ENCODE assay signal across 36 mouse cellular contexts in genomic region chr3:26877291-26877690, GRCm38 (mm10).
"Had no signal": no experiment of that assay in that cellular context is flagged by ENCODE, and none has a peak within 500 bp of the region (broad histone marks: within the 10 kb centered on the region; RNA-seq: fewer than 3 reads in every experiment).

No protein-coding gene starts in this region.

- ATAC-seq: hindbrain, embryonic 16.5 days; hindbrain, postnatal 0 days; inflammation-experienced regulatory T-cells, adult 6 months; intestine, embryonic 15.5 days; intestine, embryonic 16.5 days; intestine, postnatal 0 days had no signal

- H3K36me3 ChIP-seq: heart, embryonic 10.5 days; heart, embryonic 12.5 days; heart, embryonic 13.5 days; heart, embryonic 15.5 days; hindbrain, embryonic 10.5 days; hindbrain, embryonic 12.5 days; hindbrain, embryonic 13.5 days; hindbrain, embryonic 15.5 days; intestine, embryonic 15.5 days; kidney, embryonic 15.5 days had no signal

- H3K4me2 ChIP-seq: heart, embryonic 11.5 days; heart, embryonic 12.5 days; heart, embryonic 13.5 days; heart, embryonic 15.5 days; hindbrain, embryonic 12.5 days; hindbrain, embryonic 13.5 days; hindbrain, embryonic 14.5 days; hindbrain, embryonic 15.5 days; intestine, embryonic 15.5 days; kidney, embryonic 15.5 days had no signal

- H3K4me1 ChIP-seq: heart, embryonic 10.5 days; heart, embryonic 12.5 days; heart, embryonic 13.5 days; heart, embryonic 15.5 days; hindbrain, embryonic 12.5 days; hindbrain, embryonic 13.5 days; hindbrain, embryonic 15.5 days; intestine, embryonic 15.5 days; kidney, embryonic 15.5 days had no signal

- DNase-seq: heart, adult 2 months; heart, postnatal 10 days; heart, postnatal 14 days; heart, postnatal 36 days; heart, postnatal 4 days; kidney, adult 11 months; kidney, adult 18-20 months; kidney, adult 2 months; kidney, adult 8-10 months; kidney, adult 9 months; kidney, postnatal 10 days; kidney, postnatal 14 days; kidney, postnatal 25 days; kidney, postnatal 36 days; kidney, postnatal 4 days; layer of hippocampus, adult 9-11 months; layer of hippocampus, postnatal 36 days had no signal

- H3K27ac ChIP-seq: heart, adult 2 months; heart, embryonic 10.5 days; heart, embryonic 13.5 days; heart, embryonic 15.5 days; hindbrain, embryonic 10.5 days; hindbrain, embryonic 12.5 days; hindbrain, embryonic 13.5 days; hindbrain, embryonic 14.5 days; hindbrain, embryonic 15.5 days; hindbrain, postnatal 0 days; intestine, embryonic 15.5 days; kidney, embryonic 15.5 days; kidney, postnatal 0 days; layer of hippocampus, adult 2 months had no signal

- H3K4me3 ChIP-seq: heart, adult 2 months; heart, embryonic 10.5 days; heart, embryonic 12.5 days; heart, embryonic 13.5 days; heart, embryonic 15.5 days; hindbrain, embryonic 10.5 days; hindbrain, embryonic 12.5 days; hindbrain, embryonic 13.5 days; hindbrain, embryonic 15.5 days; intestine, embryonic 15.5 days; kidney, embryonic 15.5 days; layer of hippocampus, adult 2 months had no signal

- H3K9me3 ChIP-seq: heart, embryonic 10.5 days; heart, embryonic 13.5 days; hindbrain, embryonic 10.5 days; hindbrain, embryonic 12.5 days; hindbrain, embryonic 13.5 days; hindbrain, embryonic 15.5 days; intestine, embryonic 15.5 days; kidney, embryonic 15.5 days had no signal

- H3K9ac ChIP-seq: heart, embryonic 12.5 days; heart, embryonic 13.5 days; heart, embryonic 15.5 days; hindbrain, embryonic 12.5 days; hindbrain, embryonic 13.5 days; hindbrain, embryonic 14.5 days; hindbrain, embryonic 15.5 days; intestine, embryonic 15.5 days; kidney, embryonic 15.5 days had no signal

- H3K27me3 ChIP-seq: heart, embryonic 12.5 days; heart, embryonic 13.5 days; heart, embryonic 15.5 days; hindbrain, embryonic 12.5 days; hindbrain, embryonic 13.5 days; hindbrain, embryonic 15.5 days; intestine, embryonic 15.5 days; kidney, embryonic 15.5 days had no signal
